Mouse (Mus musculus): ENCODE results near the gene Vtcn1. TPM values are rescaled to one million over a fixed set of nuclear protein-coding genes. Genes with fewer than 3 reads are reported as not detected.
A peak's percentile ranks its signal among the peaks of the same experiment; 100 is the strongest.
"Not testable (repeated sequence)": the region's sequence is repeated elsewhere in the genome, so short reads cannot be mapped to it uniquely, and the experiment has no call there.

Gene Vtcn1
- polyA plus RNA-seq, 1 experiment = not detected

GRCm38 (mm10) chr3:100797166-100798145 lies 27.8 kb upstream of the Vtcn1 start:
- Histone ChIP-seq H3K36me3 (ENCODE audit: control insufficient read depth, insufficient read depth, low read length) (no peaks in the 10 kb centered on the region), H3K27ac (ENCODE audit: insufficient read depth, low read length) (no peak overlapping the region), H3K4me1 (ENCODE audit: control insufficient read depth, insufficient read depth, insufficient read length) (no peaks in the 10 kb centered on the region), H3K4me3 (ENCODE audit: extremely low read depth, insufficient read depth, insufficient read length) (no peak overlapping the region), H3K27me3 (ENCODE audit: control insufficient read depth, insufficient read depth, low read length) (no peaks in the 10 kb centered on the region)
- 89% methylated on average over 6 of the region's 6 CpGs for WGBS
- no peak for TF ChIP-seq CTCF (IDR thresholded peaks at IDR 0.05; ENCODE audit: extremely low read depth, insufficient read depth, insufficient read length, insufficient replicate concordance)
- DNase-seq (ENCODE audit: low read depth in 1 of 2, low spot score in 2 of 2) = no peak

- Histone ChIP-seq H3K27ac (ENCODE audit: insufficient read depth, low read length) (no peak overlapping the region), H3K4me3 (ENCODE audit: extremely low read depth, insufficient read depth, insufficient read length) (no peak overlapping the region), H3K4me1 (ENCODE audit: control insufficient read depth, insufficient read depth, insufficient read length) (no peaks in the 10 kb centered on the region), H3K36me3 (ENCODE audit: control insufficient read depth, insufficient read depth, low read length) (no peaks in the 10 kb centered on the region), H3K27me3 (ENCODE audit: control insufficient read depth, insufficient read depth, low read length) (no peaks in the 10 kb centered on the region)
- 93% methylated on average over 3 of the region's 3 CpGs for WGBS
- no peak for TF ChIP-seq CTCF (IDR thresholded peaks at IDR 0.05; ENCODE audit: extremely low read depth, insufficient read depth, insufficient read length, insufficient replicate concordance)
- no peak for TF ChIP-seq POLR2A (IDR thresholded peaks at IDR 0.05; ENCODE audit: low read depth, low read length)
- DNase-seq (ENCODE audit: low read depth in 1 of 2, low spot score in 2 of 2) = no peak
Measured at GRCm38 (mm10) chr3:100798872-100799422, 26.3 kb upstream of the Vtcn1 start.

- TF ChIP-seq CTCF (IDR thresholded peaks at IDR 0.05; ENCODE audit: extremely low read depth, insufficient read depth, insufficient read length, insufficient replicate concordance) (no peak), POLR2A (IDR thresholded peaks at IDR 0.05; ENCODE audit: low read depth, low read length) (no peak)
- no peak overlapping the region for H3K27ac ChIP-seq (ENCODE audit: insufficient read depth, low read length)
- no peak overlapping the region for H3K4me3 ChIP-seq (ENCODE audit: extremely low read depth, insufficient read depth, insufficient read length)
- H3K36me3 ChIP-seq (ENCODE audit: control insufficient read depth, insufficient read depth, low read length) = no peaks in the 10 kb centered on the region
- WGBS = 68% methylated on average over 1 of the region's 1 CpGs
- H3K27me3 ChIP-seq (ENCODE audit: control insufficient read depth, insufficient read depth, low read length) = no peaks in the 10 kb centered on the region; the same call in 1 of the 2 replicates
- no peak for DNase-seq (ENCODE audit: low read depth in 1 of 2, low spot score in 2 of 2)
- H3K4me1 ChIP-seq (ENCODE audit: control insufficient read depth, insufficient read depth, insufficient read length) = no peaks in the 10 kb centered on the region
Measured at GRCm38 (mm10) chr3:100804975-100805374, 20.3 kb upstream of the Vtcn1 start.

DNA sequence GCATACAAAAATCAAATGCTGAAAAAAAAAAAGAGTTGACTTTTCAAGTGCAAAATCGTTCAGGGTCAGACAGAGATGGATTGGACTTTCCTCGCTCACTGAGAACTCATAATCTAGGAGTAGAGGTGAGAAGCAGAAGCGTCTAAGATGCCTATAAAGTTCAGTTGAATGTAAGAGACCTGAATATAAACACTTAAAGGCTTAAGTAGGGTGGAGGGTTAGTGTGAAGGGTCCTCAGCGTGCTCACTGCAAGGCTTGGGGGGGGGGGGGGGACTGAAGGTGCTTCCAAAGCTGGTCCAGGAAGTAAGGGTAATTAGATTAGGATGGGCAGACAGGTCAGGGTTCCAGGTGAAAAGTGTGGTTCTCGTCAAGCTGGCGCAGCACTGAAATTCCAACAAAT lies 19.3 kb upstream of the Vtcn1 start:
- Histone ChIP-seq H3K36me3 (ENCODE audit: control insufficient read depth, insufficient read depth, low read length) (no peaks in the 10 kb centered on the region), H3K27me3 (ENCODE audit: control insufficient read depth, insufficient read depth, low read length) (no peaks in the 10 kb centered on the region; the same call in 1 of the 2 replicates), H3K4me3 (ENCODE audit: extremely low read depth, insufficient read depth, insufficient read length) (no peak overlapping the region), H3K27ac (ENCODE audit: insufficient read depth, low read length) (no peak overlapping the region), H3K4me1 (ENCODE audit: control insufficient read depth, insufficient read depth, insufficient read length) (no peaks in the 10 kb centered on the region)
- no peak for DNase-seq (ENCODE audit: low read depth in 1 of 2, low spot score in 2 of 2)
- 81% methylated on average over 6 of the region's 6 CpGs for WGBS
- TF ChIP-seq CTCF (IDR thresholded peaks at IDR 0.05; ENCODE audit: extremely low read depth, insufficient read depth, insufficient read length, insufficient replicate concordance) = no peak
- TF ChIP-seq POLR2A (IDR thresholded peaks at IDR 0.05; ENCODE audit: low read depth, low read length) = no peak

GRCm38 (mm10) chr3:100810461-100810860 lies 14.8 kb upstream of the Vtcn1 start:
- 91% methylated on average over 2 of the region's 2 CpGs for WGBS
- H3K27me3 ChIP-seq (ENCODE audit: control insufficient read depth, insufficient read depth, low read length) = no peaks in the 10 kb centered on the region
- DNase-seq (ENCODE audit: low read depth in 1 of 2, low spot score in 2 of 2) = no peak

DNA sequence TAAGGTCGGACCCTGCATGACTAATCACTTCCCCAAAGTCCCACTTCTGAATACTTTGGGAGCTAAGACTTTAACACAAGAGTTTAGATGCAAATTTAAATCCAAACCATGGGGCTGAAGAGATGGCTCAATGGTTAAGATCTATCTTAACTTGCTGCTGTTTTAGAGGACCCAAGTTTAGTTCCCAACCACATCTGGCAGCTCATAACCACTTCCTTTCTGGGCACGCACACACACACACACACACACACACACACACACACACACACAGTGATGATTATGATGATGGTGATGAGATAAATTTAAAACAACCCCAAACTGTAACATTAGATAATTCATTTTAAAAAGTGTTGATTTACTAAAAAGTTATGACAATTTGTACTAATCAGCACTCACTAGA lies 13.4 kb upstream of the Vtcn1 start:
- H3K27me3 ChIP-seq (ENCODE audit: control insufficient read depth, insufficient read depth, low read length) = no peaks in the 10 kb centered on the region
- no peak overlapping the region for H3K4me3 ChIP-seq (ENCODE audit: extremely low read depth, insufficient read depth, insufficient read length)
- 38% methylated on average over 2 of the region's 2 CpGs for WGBS
- H3K4me1 ChIP-seq (ENCODE audit: control insufficient read depth, insufficient read depth, insufficient read length) = no peaks in the 10 kb centered on the region; the same call in 1 of the 2 replicates
- H3K36me3 ChIP-seq (ENCODE audit: control insufficient read depth, insufficient read depth, low read length) = no peaks in the 10 kb centered on the region
- TF ChIP-seq CTCF (IDR thresholded peaks at IDR 0.05; ENCODE audit: extremely low read depth, insufficient read depth, insufficient read length, insufficient replicate concordance) (no peak), POLR2A (IDR thresholded peaks at IDR 0.05; ENCODE audit: low read depth, low read length) (no peak)
- DNase-seq (ENCODE audit: low read depth in 1 of 2, low spot score in 2 of 2) = peak in 1 of 2 experiments; percentile 19
- no peak overlapping the region for H3K27ac ChIP-seq (ENCODE audit: insufficient read depth, low read length)

More at GRCm38 (mm10) chr3:100810461-100810860, 14.8 kb upstream of the Vtcn1 start:
- Histone ChIP-seq H3K27ac (ENCODE audit: insufficient read depth, low read length) (no peak overlapping the region), H3K36me3 (ENCODE audit: control insufficient read depth, insufficient read depth, low read length) (no peaks in the 10 kb centered on the region), H3K4me3 (ENCODE audit: extremely low read depth, insufficient read depth, insufficient read length) (no peak overlapping the region), H3K4me1 (ENCODE audit: control insufficient read depth, insufficient read depth, insufficient read length) (no peaks in the 10 kb centered on the region; the same call in 1 of the 2 replicates)
- TF ChIP-seq CTCF (IDR thresholded peaks at IDR 0.05; ENCODE audit: extremely low read depth, insufficient read depth, insufficient read length, insufficient replicate concordance) (no peak), POLR2A (IDR thresholded peaks at IDR 0.05; ENCODE audit: low read depth, low read length) (no peak)

- H3K4me1 ChIP-seq (ENCODE audit: control insufficient read depth, insufficient read depth, insufficient read length); DNase-seq (ENCODE audit: low read depth in 1 of 2, low spot score in 2 of 2); H3K4me3 ChIP-seq (ENCODE audit: extremely low read depth, insufficient read depth, insufficient read length); H3K27ac ChIP-seq (ENCODE audit: insufficient read depth, low read length); H3K36me3 ChIP-seq (ENCODE audit: control insufficient read depth, insufficient read depth, low read length); H3K27me3 ChIP-seq (ENCODE audit: control insufficient read depth, insufficient read depth, low read length): not testable (repeated sequence)
- WGBS = 81% methylated on average over 1 of the region's 1 CpGs
Measured at GRCm38 (mm10) chr3:100815490-100815889, 9.8 kb upstream of the Vtcn1 start.
